Mouse (Mus musculus): Measurements from ENCODE around the gene Slc39a7. TPM values are rescaled to one million over a fixed set of nuclear protein-coding genes. Genes with fewer than 3 reads are reported as not detected.

Gene Slc39a7
- polyA plus RNA-seq (2014; fragmentation: Nextera tagmentation; extraction: Ambion mirVana), result 89.7 and 108 TPM in 2 replicates

DNA sequence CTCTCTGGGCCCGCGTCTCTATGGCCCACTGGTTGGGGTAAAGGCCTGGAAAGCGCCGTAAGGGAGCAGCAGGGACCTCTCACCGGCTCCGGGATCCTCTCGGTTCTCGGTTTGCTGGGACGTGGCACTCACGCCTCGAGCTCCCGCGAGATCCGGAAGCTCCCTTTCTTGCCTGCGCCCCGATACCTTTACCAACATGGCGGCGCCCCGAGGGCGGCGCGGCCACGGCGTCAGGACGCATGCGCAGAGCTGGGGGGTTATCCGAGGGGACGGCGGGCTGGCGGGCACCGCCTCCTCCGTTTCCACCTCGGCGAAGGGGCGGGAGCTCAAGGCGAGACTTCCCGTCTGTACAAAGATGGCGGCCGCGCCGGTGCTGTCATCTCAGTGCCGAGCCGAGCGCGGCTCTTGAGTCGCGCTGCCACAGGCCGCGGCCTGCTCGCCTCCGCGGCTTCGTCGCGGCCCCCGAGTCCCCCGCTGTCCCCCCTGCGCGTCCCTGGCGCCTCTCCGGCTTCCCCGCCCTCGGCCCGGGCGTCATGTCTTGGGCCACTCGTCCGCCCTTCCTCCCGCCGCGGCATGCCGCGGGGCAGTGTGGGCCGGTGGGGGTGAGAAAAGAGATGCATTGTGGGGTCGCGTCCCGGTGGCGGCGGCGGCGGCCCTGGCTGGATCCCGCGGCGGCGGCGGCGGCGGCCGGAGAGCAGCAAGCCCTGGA lies at the start of gene Slc39a7, which contains the start of gene Rxrb:
Gene Slc39a7 (minus strand): TSS at position 218 of the 709 bp plus-strand sequence.
Gene Rxrb (plus strand): TSS at position 348 of the 709 bp plus-strand sequence.
- Histone ChIP-seq H3K4me2 (ENCODE audit: low read depth) (peak within 1 kb of the TSS; percentile 79), H3K27me3 (ENCODE audit: control insufficient read depth, insufficient read depth, low read length) (no peaks in the 10 kb centered on the region), H3K4me3 (ENCODE audit: low read depth, low read length) (peak within 1 kb of the TSS; percentile 88), H3K9me3 (ENCODE audit: control insufficient read depth, low read length) (no peaks in the 10 kb centered on the region; the same call in 1 of the 2 replicates), H3K9ac (ENCODE audit: low read length) (peak within 1 kb of the TSS; percentile 94), H3K27ac (ENCODE audit: low read depth, low read length) (peak within 1 kb of the TSS; percentile 96), H3K36me3 (ENCODE audit: control insufficient read depth, insufficient read depth, low read length) (peaks cover 19% of the 10 kb centered on the region), H3K4me1 (ENCODE audit: control insufficient read depth, insufficient read depth, low read length) (peaks cover 33% of the 10 kb centered on the region)
- peak; percentile 100 for DNase-seq (ENCODE audit: low spot score)
- WGBS, result under 1% methylated on average over 83 of the region's 88 CpGs
- ATAC-seq (ENCODE audit: insufficient read depth, low FRiP score, low TSS enrichment), result peak; percentile 48

DNA sequence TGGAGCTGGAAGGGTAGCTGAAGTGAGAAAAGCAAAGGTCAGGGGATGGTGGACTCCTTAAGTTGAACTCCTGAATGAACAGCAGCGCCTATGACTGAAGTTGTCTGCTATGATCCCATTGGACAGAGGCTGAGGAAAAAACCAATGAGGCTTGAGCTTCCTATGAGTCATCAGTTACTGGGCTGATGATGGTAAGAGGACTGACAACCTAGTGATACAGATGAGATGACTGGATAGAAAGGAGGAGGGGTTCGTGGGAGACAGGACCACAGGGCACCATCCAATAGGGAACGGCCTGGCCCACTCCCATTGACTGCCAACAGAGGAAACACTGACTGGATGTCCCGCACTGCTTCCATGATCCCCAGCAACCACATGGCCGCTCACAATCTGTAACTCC lies 48.1 kb upstream of the Slc39a7 start:
- DNase-seq (ENCODE audit: low spot score) (peak; percentile 43), ATAC-seq (ENCODE audit: insufficient read depth, low FRiP score, low TSS enrichment) (peak; percentile 50; the same call in 1 of the 2 replicates)
- 25% methylated on average over 5 of the region's 5 CpGs for WGBS
- Histone ChIP-seq H3K4me3 (ENCODE audit: low read depth, low read length) (no peak overlapping the region), H3K36me3 (ENCODE audit: control insufficient read depth, insufficient read depth, low read length) (no peaks in the 10 kb centered on the region), H3K4me1 (ENCODE audit: control insufficient read depth, insufficient read depth, low read length) (no peaks in the 10 kb centered on the region; the same call in 1 of the 2 replicates), H3K9ac (ENCODE audit: low read length) (no peak overlapping the region), H3K27me3 (ENCODE audit: control insufficient read depth, insufficient read depth, low read length) (no peaks in the 10 kb centered on the region), H3K9me3 (ENCODE audit: control insufficient read depth, low read length) (no peaks in the 10 kb centered on the region), H3K27ac (ENCODE audit: low read depth, low read length) (no peak overlapping the region), H3K4me2 (ENCODE audit: low read depth) (no peak overlapping the region)

DNA sequence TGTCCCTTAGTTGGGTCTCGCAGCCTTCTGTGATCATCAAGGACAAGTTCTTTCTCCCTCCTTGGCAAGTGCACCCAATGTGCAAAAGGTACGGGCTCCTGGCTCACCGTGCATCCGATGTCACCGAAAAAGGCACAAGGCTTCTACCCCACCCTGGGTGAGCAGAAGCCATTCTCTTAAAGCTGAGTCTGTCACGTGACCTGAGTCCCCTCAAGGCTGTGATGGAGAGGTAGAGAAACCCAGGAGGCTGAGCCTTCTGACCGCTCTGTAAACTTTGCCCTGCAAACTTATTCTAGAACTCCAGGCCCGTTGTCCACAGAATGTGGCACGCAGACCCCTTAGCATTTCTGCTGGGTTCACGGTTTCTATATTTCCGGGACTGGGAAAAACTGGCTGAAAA lies 47.5 kb upstream of the Slc39a7 start:
- Histone ChIP-seq H3K4me3 (ENCODE audit: low read depth, low read length) (no peak overlapping the region), H3K27me3 (ENCODE audit: control insufficient read depth, insufficient read depth, low read length) (no peaks in the 10 kb centered on the region), H3K4me1 (ENCODE audit: control insufficient read depth, insufficient read depth, low read length) (no peaks in the 10 kb centered on the region; the same call in 1 of the 2 replicates), H3K36me3 (ENCODE audit: control insufficient read depth, insufficient read depth, low read length) (no peaks in the 10 kb centered on the region), H3K9ac (ENCODE audit: low read length) (no peak overlapping the region), H3K4me2 (ENCODE audit: low read depth) (no peak overlapping the region), H3K9me3 (ENCODE audit: control insufficient read depth, low read length) (no peaks in the 10 kb centered on the region), H3K27ac (ENCODE audit: low read depth, low read length) (no peak overlapping the region)
- no peak for ATAC-seq (ENCODE audit: insufficient read depth, low FRiP score, low TSS enrichment)
- DNase-seq (ENCODE audit: low spot score), result no peak
- 92% methylated on average over 11 of the region's 11 CpGs for WGBS

GRCm38 (mm10) chr17:34078148-34078547 lies 46.7 kb upstream of the Slc39a7 start:
- DNase-seq (ENCODE audit: low spot score) (no peak), ATAC-seq (ENCODE audit: insufficient read depth, low FRiP score, low TSS enrichment) (no peak)
- Histone ChIP-seq H3K4me1 (ENCODE audit: control insufficient read depth, insufficient read depth, low read length) (no peaks in the 10 kb centered on the region; the same call in 1 of the 2 replicates), H3K4me3 (ENCODE audit: low read depth, low read length) (no peak overlapping the region), H3K4me2 (ENCODE audit: low read depth) (no peak overlapping the region), H3K9me3 (ENCODE audit: control insufficient read depth, low read length) (no peaks in the 10 kb centered on the region), H3K36me3 (ENCODE audit: control insufficient read depth, insufficient read depth, low read length) (no peaks in the 10 kb centered on the region), H3K27ac (ENCODE audit: low read depth, low read length) (no peak overlapping the region), H3K9ac (ENCODE audit: low read length) (no peak overlapping the region), H3K27me3 (ENCODE audit: control insufficient read depth, insufficient read depth, low read length) (no peaks in the 10 kb centered on the region)
- WGBS, result 63% methylated on average over 4 of the region's 4 CpGs

DNA sequence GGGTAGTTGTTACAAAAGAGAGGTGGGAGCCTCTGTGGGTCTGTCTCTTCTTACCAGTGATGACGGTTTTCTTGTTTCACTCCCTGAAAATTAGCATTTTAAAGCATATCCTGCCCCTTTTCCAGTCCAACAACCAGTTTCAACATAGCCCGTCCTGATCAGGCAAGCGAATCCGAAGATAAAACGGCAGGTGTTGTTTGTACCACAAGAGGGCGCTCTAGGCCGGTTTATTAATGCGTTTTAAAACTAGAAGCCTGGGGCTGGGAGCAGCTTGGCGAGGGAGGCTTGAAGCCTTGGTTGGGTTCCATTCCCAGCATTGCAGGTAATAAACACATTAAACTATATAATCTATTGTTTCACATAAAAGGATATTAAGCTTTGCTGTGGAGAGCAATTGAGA lies 46.1 kb upstream of the Slc39a7 start:
- DNase-seq (ENCODE audit: low spot score) (peak; percentile 83), ATAC-seq (ENCODE audit: insufficient read depth, low FRiP score, low TSS enrichment) (no peak)
- Histone ChIP-seq H3K36me3 (ENCODE audit: control insufficient read depth, insufficient read depth, low read length) (no peaks in the 10 kb centered on the region), H3K9ac (ENCODE audit: low read length) (no peak overlapping the region), H3K4me1 (ENCODE audit: control insufficient read depth, insufficient read depth, low read length) (no peaks in the 10 kb centered on the region), H3K4me2 (ENCODE audit: low read depth) (no peak overlapping the region), H3K27ac (ENCODE audit: low read depth, low read length) (no peak overlapping the region), H3K9me3 (ENCODE audit: control insufficient read depth, low read length) (no peaks in the 10 kb centered on the region), H3K4me3 (ENCODE audit: low read depth, low read length) (no peak overlapping the region), H3K27me3 (ENCODE audit: control insufficient read depth, insufficient read depth, low read length) (no peaks in the 10 kb centered on the region)
- 5% methylated on average over 9 of the region's 9 CpGs for WGBS

DNA sequence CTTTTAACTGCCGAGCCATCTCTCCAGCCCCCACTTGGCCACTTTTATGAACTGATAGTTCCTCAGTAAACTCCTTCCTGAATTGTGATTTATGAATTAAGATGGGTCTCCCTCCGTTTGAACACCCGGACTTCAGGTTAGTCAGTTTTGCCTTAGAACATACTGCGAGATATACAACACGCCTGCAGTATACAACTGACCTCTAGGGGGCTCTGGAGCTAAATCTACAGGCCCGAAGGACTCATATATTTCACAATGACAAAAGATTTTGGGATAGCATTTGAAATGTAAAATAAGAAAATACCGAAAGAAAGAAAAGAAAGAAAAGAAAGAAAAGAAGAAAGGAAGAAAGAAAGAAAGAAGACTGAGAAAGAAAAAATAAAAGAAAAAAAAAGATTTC lies 43.8 kb upstream of the Slc39a7 start:
- DNase-seq (ENCODE audit: low spot score), result peak; percentile 58
- Histone ChIP-seq H3K4me3 (ENCODE audit: low read depth, low read length) (no peak overlapping the region), H3K4me1 (ENCODE audit: control insufficient read depth, insufficient read depth, low read length) (no peaks in the 10 kb centered on the region), H3K36me3 (ENCODE audit: control insufficient read depth, insufficient read depth, low read length) (no peaks in the 10 kb centered on the region), H3K27ac (ENCODE audit: low read depth, low read length) (no peak overlapping the region), H3K4me2 (ENCODE audit: low read depth) (no peak overlapping the region), H3K27me3 (ENCODE audit: control insufficient read depth, insufficient read depth, low read length) (no peaks in the 10 kb centered on the region), H3K9me3 (ENCODE audit: control insufficient read depth, low read length) (no peaks in the 10 kb centered on the region), H3K9ac (ENCODE audit: low read length) (no peak overlapping the region)
- WGBS, result 43% methylated on average over 7 of the region's 7 CpGs
- ATAC-seq (ENCODE audit: insufficient read depth, low FRiP score, low TSS enrichment), result no peak

DNA sequence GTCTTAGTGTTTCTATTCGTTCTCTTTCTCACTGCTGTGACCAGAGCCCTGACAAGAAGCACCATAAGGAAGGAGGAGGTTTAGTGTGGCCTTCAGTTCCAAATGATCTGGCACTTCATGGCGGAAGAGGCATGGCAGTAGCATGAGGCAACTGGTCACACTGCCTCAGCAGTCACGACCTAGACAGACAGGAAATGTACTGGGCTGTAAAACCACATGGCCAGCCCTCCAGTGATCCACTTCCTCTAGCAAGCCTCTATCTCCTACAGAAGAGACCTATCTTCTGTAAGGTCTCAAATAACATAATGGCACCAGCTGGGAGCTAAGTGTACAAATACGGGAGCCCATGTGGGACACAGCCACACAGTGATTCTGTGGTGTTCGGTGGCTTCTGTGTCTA lies 40.6 kb upstream of the Slc39a7 start:
- no peak for DNase-seq (ENCODE audit: low spot score)
- H3K9me3 ChIP-seq (ENCODE audit: control insufficient read depth, low read length), result no peaks in the 10 kb centered on the region
- no peak overlapping the region for H3K4me2 ChIP-seq (ENCODE audit: low read depth)
- H3K9ac ChIP-seq (ENCODE audit: low read length), result no peak overlapping the region
- H3K27ac ChIP-seq (ENCODE audit: low read depth, low read length), result no peak overlapping the region
- no peaks in the 10 kb centered on the region for H3K4me1 ChIP-seq (ENCODE audit: control insufficient read depth, insufficient read depth, low read length)
- no peaks in the 10 kb centered on the region for H3K27me3 ChIP-seq (ENCODE audit: control insufficient read depth, insufficient read depth, low read length)
- no peak for ATAC-seq (ENCODE audit: insufficient read depth, low FRiP score, low TSS enrichment)
- no peaks in the 10 kb centered on the region for H3K36me3 ChIP-seq (ENCODE audit: control insufficient read depth, insufficient read depth, low read length)
- H3K4me3 ChIP-seq (ENCODE audit: low read depth, low read length), result no peak overlapping the region
- WGBS, result 72% methylated on average over 5 of the region's 5 CpGs

- H3K9me3 ChIP-seq (ENCODE audit: control insufficient read depth, low read length), result no peaks in the 10 kb centered on the region
- no peak for DNase-seq (ENCODE audit: low spot score)
- H3K4me1 ChIP-seq (ENCODE audit: control insufficient read depth, insufficient read depth, low read length), result no peaks in the 10 kb centered on the region
- ATAC-seq (ENCODE audit: insufficient read depth, low FRiP score, low TSS enrichment), result no peak
- no peak overlapping the region for H3K9ac ChIP-seq (ENCODE audit: low read length)
- WGBS, result 68% methylated on average over 3 of the region's 3 CpGs
- H3K36me3 ChIP-seq (ENCODE audit: control insufficient read depth, insufficient read depth, low read length), result no peaks in the 10 kb centered on the region; the same call in 1 of the 2 replicates
- no peak overlapping the region for H3K27ac ChIP-seq (ENCODE audit: low read depth, low read length)
- H3K4me2 ChIP-seq (ENCODE audit: low read depth), result no peak overlapping the region
- H3K4me3 ChIP-seq (ENCODE audit: low read depth, low read length), result no peak overlapping the region
- no peaks in the 10 kb centered on the region for H3K27me3 ChIP-seq (ENCODE audit: control insufficient read depth, insufficient read depth, low read length)
Observed at GRCm38 (mm10) chr17:34068864-34069263, 37.4 kb upstream of the Slc39a7 start.

GRCm38 (mm10) chr17:34057224-34057623 lies 25.7 kb upstream of the Slc39a7 start:
- H3K36me3 ChIP-seq (ENCODE audit: control insufficient read depth, insufficient read depth, low read length), result no peaks in the 10 kb centered on the region
- H3K27me3 ChIP-seq (ENCODE audit: control insufficient read depth, insufficient read depth, low read length), result no peaks in the 10 kb centered on the region
- H3K9ac ChIP-seq (ENCODE audit: low read length), result no peak overlapping the region
- H3K9me3 ChIP-seq (ENCODE audit: control insufficient read depth, low read length), result no peaks in the 10 kb centered on the region
- no peak overlapping the region for H3K4me2 ChIP-seq (ENCODE audit: low read depth)
- DNase-seq (ENCODE audit: low spot score), result no peak
- no peak overlapping the region for H3K4me3 ChIP-seq (ENCODE audit: low read depth, low read length)
- no peak overlapping the region for H3K27ac ChIP-seq (ENCODE audit: low read depth, low read length)
- H3K4me1 ChIP-seq (ENCODE audit: control insufficient read depth, insufficient read depth, low read length), result no peaks in the 10 kb centered on the region
- no peak for ATAC-seq (ENCODE audit: insufficient read depth, low FRiP score, low TSS enrichment)
- 67% methylated on average over 7 of the region's 7 CpGs for WGBS
